Comparison of ENCODE assay signal across 8 mouse cellular contexts in genomic region chr16:31425508-31425907, GRCm38 (mm10). TPM values are rescaled to one million over a fixed set of nuclear protein-coding genes. Genes with fewer than 3 reads are reported as not detected.
DNase-seq lines count a peak whose midpoint lies in the region; ATAC-seq lines count a peak whose summit lies in the region.

No protein-coding gene starts in this region.

- peak; percentile 86 for DNase-seq in CD4-positive, CD25-positive, alpha-beta regulatory T cell, adult 2 months (ENCODE audit: low read depth, low spot score)
- DNase-seq in 3T3-L1 (ENCODE audit: low read depth, low spot score) = peak; percentile 77
- DNase-seq in adrenal gland, postnatal 36 days = peak; percentile 78 to 80
- peak; percentile 77 for DNase-seq in embryonic facial prominence, embryonic 11.5 days (ENCODE audit: low spot score)
- peak; percentile 67 to 74 for DNase-seq in layer of hippocampus, postnatal 10 days (ENCODE audit: low spot score in 2 of 2)
- peak; percentile 79 for DNase-seq in splenic B cell, adult 2 months (ENCODE audit: low read depth, low spot score)

- 1% methylated on average over 4 of the region's 4 CpGs for WGBS in embryonic facial prominence, embryonic 11.5 days

- no peak overlapping the region for H3K4me3 ChIP-seq in embryonic facial prominence, embryonic 11.5 days (ENCODE audit: low read depth, low read length)

- H3K27me3 ChIP-seq in embryonic facial prominence, embryonic 11.5 days (ENCODE audit: control insufficient read depth, insufficient read depth, low read length) = peaks cover 14% of the 10 kb centered on the region
- H3K27me3 ChIP-seq in splenic B cell, adult 2 months (ENCODE audit: control insufficient read depth, insufficient read depth, low read length, poor library complexity, severe bottlenecking) = no peaks in the 10 kb centered on the region

- no peak overlapping the region for H3K27ac ChIP-seq in embryonic facial prominence, embryonic 11.5 days (replicated peaks; ENCODE audit: low read depth, low read length)

- ATAC-seq in CD4-positive, CD25-positive, alpha-beta regulatory T cell, adult 4 months = no peak
- no peak for ATAC-seq in embryonic facial prominence, embryonic 11.5 days (replicated peaks; ENCODE audit: insufficient number of reproducible peaks, low FRiP score, low TSS enrichment, low read depth)
- ATAC-seq in megakaryocyte, adult 5-6 weeks (ENCODE audit: poor library complexity, severe bottlenecking) = 0 out of 2 replicates have a peak, but pooled peaks have one; percentile 38

- no peak overlapping the region for H3K4me2 ChIP-seq in embryonic facial prominence, embryonic 11.5 days (ENCODE audit: low read depth, low read length)

- no peaks in the 10 kb centered on the region for H3K36me3 ChIP-seq in embryonic facial prominence, embryonic 11.5 days (replicated peaks; ENCODE audit: control insufficient read depth, insufficient read depth, low read depth, low read length)
- H3K36me3 ChIP-seq in splenic B cell, adult 2 months (ENCODE audit: control insufficient read depth, insufficient read depth, low read length, poor library complexity, severe bottlenecking) = no peaks in the 10 kb centered on the region

- H3K9ac ChIP-seq in embryonic facial prominence, embryonic 11.5 days (replicated peaks; ENCODE audit: low read length) = no peak overlapping the region

- no peaks in the 10 kb centered on the region; the same call in 1 of the 2 replicates for H3K4me1 ChIP-seq in embryonic facial prominence, embryonic 11.5 days (ENCODE audit: control insufficient read depth, insufficient read depth, low read length)

- no peaks in the 10 kb centered on the region for H3K9me3 ChIP-seq in embryonic facial prominence, embryonic 11.5 days (replicated peaks; ENCODE audit: control insufficient read depth, low read length)

RNA-seq across cellular contexts. Expression of gene Bdh1, which starts 3.4 kb away (rescaled TPM):
- polyA plus RNA-seq in CD4-positive, CD25-positive, alpha-beta regulatory T cell, adult 4 months (2017; shearing (Covaris generic)) = 10 to 100 TPM; 19.9 to 38.0 TPM
- total RNA-seq in adrenal gland, postnatal 36 days (2021) = 10 to 100 TPM in 1 of 2 experiments, 1 to 10 TPM in 1; 4.8 to 15.3 TPM
- polyA plus RNA-seq in embryonic facial prominence, embryonic 11.5 days (2014; fragmentation: Nextera tagmentation; extraction: Ambion mirVana) = 18.8 and 21.0 TPM in 2 replicates
- total RNA-seq in layer of hippocampus, postnatal 10 days (2021) = 100 to 1,000 TPM; 261 to 306 TPM
- 0.16 and 0.56 TPM in 2 replicates for total RNA-seq in megakaryocyte, adult 5-6 weeks (2015)
- 1.5 and 3.2 TPM in 2 replicates for total RNA-seq in megakaryocyte, adult 5-6 weeks (2017)

Comparison
In these comparisons a context has a peak if more than half of its experiments do, and no peak if none do; other contexts are left out.
1. RNA of gene Bdh1, which starts 3.4 kb away (total RNA-seq): 261 to 306 TPM in layer of hippocampus, postnatal 10 days; 4.8 to 15.3 TPM in adrenal gland, postnatal 36 days and 0.16 to 3.2 TPM in megakaryocyte, adult 5-6 weeks; every median in the first group is over 10 times any median in the second.
2. Peak in every context shown above with its lines, with median percentiles within 50 percentile points of each other: DNase-seq.